Mouse (Mus musculus): ENCODE results near the gene Runx2.

The Runx2 gene

DNA sequence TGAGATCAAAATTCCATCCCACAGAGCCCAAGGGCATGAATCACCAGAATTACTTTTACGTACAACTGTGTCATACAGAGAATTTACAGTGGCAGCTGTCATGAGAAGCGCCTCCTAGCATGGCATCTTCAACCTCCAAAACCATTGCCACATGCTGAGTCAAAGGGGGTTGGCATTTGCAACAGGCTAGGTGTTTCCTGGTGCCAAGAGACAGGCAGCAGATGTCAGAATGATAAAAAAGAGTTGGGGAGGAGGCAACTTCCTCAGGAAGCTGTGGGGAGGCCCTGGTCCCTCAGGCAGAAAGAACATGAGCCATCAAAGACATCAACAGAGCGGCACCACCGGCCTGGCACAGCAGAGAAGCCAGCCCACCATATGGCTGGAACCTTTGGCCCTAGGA lies 160.1 kb downstream of the Runx2 start:
- DNase-seq = peak; percentile 44

DNA sequence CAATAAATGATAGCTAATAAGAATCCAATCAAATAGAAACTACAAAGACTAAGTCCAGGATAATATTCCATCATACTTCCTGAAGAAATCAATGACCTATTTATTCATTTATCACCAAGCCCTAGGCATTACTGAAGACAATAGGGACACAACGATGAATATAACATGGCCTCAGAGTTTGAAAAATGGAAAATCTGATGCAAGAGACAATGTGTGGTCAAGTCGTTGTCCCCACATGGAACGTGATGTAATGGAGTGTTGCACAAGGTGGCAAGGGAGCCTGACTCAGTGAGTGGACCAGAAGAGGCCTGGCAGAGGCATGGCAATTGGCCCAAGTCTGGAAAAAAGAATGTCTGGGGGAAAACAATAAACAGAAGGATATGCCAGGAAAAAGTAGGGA lies 161.5 kb downstream of the Runx2 start:
- DNase-seq = no peak

DNA sequence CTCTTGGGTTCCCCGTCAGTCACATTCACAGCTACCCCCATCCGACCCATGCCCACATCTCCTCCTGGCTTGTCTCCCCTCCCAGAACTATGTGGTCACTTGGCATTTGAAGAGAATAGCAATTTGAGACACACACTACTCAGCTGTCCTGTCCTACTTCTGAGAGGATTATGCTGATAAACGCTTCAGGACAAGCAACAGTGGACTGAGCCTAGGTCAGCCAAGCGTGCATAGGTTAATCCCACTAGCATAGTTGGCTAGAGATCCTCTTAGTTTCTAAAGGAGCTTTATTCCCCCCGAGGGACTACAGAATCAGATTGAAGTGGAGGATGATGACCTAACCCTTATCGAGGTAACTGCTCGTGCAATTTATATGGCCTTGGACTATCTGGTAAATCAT lies 162.5 kb downstream of the Runx2 start:
- DNase-seq = no peak

DNA sequence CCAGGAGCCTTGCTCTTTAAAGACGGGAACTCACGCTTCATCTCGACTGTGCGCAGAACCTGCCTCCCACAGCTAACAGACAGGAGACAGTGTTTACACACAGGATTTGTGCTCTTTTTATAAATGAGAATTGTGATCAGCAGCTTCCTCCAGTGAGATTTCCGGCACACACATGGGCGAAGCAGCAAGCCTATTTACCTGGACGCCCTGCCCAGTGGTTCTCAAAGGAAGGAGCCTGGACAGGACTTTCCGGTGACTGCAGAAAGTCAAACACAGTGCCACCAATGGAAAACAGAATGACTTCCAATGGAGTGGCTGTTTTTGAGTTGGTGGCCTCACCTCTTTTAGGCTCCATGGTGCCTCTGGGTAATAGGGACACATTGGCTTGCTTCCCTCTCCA lies 163.0 kb downstream of the Runx2 start:
- DNase-seq = no peak

DNA sequence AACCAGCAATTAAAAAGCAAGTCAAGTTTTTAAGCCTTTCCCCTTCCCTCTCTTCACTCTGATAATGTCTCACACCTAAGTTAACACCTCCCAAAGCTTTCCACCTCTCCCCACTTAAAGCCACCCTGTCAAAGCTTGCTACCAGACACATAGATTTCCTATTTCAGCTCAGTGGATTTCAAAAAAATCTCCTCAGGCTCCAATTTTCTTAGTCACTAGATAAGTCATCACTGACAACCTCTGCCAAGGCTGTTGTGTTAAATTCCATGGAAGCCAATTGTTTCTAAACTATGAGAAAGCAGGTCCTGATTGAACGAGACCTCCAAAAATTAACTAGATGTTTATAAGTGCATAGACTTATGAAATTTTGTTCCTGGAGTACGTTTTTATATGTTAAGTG lies 164.2 kb downstream of the Runx2 start:
- DNase-seq = no peak

DNA sequence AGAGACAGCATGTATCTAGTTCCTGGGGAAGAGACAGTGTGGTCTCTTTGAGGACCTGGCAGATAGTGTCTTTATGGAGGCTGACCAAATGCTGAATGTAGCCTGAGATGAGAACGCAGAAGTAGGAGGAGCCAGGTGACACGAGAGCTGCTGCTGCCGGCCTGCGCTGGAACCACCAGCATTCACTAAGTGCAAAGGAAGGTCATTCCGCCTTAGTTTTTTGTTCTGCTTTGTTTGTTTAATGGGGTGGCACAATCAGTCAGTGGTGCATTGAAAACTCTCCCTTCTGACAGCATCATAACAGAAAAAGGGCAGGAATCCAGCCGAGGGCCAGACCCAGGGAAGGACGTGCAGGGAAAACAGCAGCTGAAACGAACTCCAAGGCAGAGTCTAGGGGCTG lies 165.5 kb downstream of the Runx2 start:
- no peak for DNase-seq

DNA sequence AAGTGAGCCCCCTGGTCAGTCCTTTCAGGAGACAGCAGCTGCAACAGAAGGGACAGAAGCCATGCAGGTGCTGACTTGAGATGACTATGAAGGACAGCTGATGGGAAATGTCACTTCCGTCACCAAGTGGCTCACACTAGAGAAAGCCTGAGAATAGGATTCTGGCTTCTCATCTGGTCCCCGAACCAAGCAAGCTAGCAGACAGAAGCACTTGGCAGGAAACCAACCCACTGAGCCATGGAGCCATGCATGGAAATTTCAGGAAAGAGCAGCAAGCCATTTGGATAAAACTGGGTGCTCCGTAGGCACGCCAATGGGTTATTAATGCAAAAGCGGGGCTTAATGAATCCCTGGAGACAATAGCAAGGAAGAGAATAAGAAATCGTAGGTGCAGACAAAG lies 166.7 kb downstream of the Runx2 start:
- DNase-seq = no peak

- no peak for DNase-seq
Observed at GRCm38 (mm10) chr17:44645146-44645545, 169.5 kb downstream of the Runx2 start.

DNA sequence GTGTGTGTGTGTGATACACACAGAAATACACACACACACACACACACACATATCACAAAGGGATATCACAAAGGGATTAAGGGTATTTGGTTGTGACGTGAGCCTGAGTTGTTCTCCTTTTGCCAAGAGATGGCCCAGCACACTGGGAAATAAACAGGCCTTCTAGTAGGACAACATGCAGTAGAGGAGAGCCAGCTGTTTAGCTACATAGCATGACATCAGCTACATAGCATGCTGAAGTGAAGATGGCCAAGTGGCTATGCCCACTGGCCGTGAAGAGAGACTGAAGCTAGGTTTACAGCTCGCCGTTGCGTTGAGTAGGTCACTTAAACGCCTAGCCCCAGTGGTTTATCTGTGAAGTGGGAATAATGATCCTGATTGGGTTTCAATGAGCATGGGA lies 171.3 kb downstream of the Runx2 start:
- no peak for DNase-seq

- no peak for DNase-seq
Observed at GRCm38 (mm10) chr17:44642126-44642525, 172.5 kb downstream of the Runx2 start.

- DNase-seq = no peak
Observed at GRCm38 (mm10) chr17:44640910-44641309, 173.7 kb downstream of the Runx2 start.

- DNase-seq = no peak
Observed at GRCm38 (mm10) chr17:44639446-44639845, 175.2 kb downstream of the Runx2 start.

DNA sequence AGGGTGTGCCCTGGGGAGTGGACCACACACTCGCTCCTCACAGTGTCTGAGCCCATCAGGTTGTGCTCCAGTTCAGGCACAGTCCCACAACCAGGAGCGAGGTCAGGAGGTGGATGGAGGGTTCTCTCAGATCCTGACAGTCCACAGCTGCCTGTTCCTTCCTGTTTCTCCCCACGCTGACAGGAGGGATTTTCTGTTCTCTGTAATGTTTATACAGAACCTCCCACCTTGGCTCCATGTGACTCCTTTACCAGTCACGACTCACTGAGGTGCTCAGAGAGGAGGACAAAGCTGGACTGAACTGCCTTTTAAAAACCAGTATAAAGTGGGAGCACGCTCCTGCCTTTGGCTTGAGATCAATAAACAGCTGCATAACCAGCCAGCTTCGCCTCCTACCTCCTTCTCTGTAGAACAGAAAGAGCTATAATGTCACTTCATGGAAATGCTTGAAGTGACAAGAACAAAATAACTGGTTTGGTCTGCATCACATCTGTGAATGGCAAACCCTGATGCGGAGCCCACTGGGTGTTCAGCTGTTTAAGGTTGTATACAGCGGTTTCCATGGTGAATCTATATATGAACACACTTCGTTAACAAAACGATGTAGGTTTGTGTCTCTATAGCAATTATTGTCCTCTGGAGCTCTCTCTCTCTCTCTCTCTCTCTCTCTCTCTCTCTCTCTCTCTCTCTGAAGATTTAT lies 177.3 kb downstream of the Runx2 start:
- DNase-seq = no peak

- no peak for DNase-seq
Observed at GRCm38 (mm10) chr17:44634486-44634885, 180.1 kb downstream of the Runx2 start.

DNA sequence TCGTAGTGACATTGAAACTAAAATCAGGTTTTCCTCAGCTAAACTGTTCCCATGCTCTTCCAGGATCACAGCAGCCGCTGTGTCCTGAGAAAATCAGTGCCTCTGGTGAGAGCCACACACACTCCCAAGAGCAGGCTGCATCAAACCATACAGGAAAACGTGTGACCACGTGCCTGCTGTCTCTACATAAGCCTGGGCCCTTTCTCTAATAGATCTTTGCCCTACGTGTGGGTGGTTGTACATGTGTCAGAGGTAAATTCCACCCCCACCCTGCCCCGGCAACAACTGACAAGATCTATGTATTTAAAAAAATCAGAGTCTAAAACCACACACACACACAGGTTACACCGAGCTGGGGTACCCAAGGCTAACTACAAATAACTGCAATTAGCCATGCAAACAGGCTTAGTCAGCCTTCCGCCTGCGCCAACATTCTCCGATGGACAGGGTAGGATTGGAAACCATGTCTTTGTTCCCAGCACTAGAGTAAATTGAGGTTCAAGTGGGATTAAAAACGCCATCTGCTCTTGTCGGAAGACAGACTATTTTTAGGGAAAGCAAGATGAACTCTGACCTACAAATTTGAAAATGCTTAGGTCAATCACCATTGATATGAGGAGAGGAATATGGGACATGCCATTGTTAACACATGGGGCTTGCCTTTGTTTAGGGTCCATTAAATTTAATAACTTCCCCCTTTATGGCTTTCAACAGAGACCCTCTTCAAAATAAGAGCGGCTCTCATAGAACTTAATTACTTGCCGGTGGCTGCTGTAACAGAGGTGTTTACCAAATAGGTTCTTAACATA lies 180.8 kb downstream of the Runx2 start:
- DNase-seq = no peak

- no peak for DNase-seq
Observed at GRCm38 (mm10) chr17:44632941-44633340, 181.7 kb downstream of the Runx2 start.

DNA sequence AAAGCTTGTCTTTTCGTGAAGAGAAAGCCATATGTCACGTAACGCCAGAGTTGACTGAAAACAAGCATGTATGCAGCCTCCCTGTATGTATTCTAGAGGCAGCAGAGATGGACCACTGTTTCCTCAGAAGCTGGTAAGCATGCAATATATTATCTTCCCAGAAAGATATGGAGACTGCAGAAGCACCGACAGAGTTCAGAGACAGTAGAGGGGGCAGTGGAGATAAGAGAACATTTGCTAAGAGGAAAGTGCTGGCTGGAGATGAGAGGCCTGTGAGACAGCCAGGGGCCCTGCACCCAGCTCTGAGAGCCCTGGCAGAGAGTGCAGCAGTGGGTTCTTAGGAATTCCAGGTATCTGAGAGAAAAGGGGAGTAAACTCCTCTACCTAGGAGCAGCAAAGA lies 182.3 kb downstream of the Runx2 start:
- DNase-seq = no peak

GRCm38 (mm10) chr17:44631577-44631976 lies 183.0 kb downstream of the Runx2 start:
- no peak for DNase-seq

- DNase-seq = no peak
Observed at GRCm38 (mm10) chr17:44627317-44627716, 187.3 kb downstream of the Runx2 start.

DNA sequence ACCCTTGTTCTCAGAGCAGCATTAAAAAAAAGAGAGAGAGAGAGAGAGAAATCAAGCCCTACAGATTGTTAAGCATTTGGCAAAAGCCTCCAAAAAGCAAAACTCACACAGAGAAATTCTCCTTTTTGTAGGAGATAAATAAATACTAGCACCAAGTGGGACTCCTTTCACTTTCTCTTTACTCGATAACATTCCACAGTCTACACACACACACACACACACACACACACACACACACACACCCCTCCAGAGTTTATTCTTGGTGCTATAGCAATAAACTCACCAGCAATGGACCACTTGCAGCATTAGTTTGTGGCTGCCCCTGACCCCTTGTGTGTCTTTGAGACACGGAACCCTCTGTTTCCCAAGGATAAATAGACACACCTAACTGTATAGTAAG lies 190.9 kb downstream of the Runx2 start:
- DNase-seq = no peak

GRCm38 (mm10) chr17:44623271-44623670 lies 191.3 kb downstream of the Runx2 start:
- DNase-seq = no peak

DNA sequence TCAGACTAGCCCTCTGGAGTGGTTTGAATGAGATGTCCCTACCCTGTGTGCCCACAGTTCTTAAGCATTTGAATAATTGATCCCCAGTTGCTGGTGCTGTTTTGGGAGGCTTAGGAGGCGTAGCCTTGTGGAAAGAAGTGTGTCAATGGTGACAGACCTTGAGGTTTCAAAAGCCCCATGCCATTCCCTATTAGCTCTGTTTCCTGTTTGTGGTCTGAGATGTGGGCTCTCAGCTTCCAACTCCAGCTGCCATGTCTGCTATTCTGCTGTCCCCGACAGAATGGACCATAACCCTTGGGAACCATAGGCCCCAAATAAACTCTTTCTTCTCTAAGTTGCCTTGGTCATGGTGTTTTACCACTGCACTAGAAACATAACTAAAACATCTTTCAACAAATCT lies 194.1 kb downstream of the Runx2 start:
- DNase-seq = no peak

- no peak for DNase-seq
Observed at GRCm38 (mm10) chr17:44618691-44619090, 195.9 kb downstream of the Runx2 start.

- DNase-seq = no peak
Observed at GRCm38 (mm10) chr17:44618175-44618574, 196.4 kb downstream of the Runx2 start.

GRCm38 (mm10) chr17:44617741-44618140 lies 196.9 kb downstream of the Runx2 start:
- no peak for DNase-seq
